Mouse (Mus musculus) gastrocnemius, postnatal 14 days (tissue): ENCODE measurements around the gene Serpina6. TPM values are rescaled to one million over a fixed set of nuclear protein-coding genes. Genes with fewer than 3 reads are reported as not detected.

Experiments
- DNase-seq: peaks from one replicate; pipeline ENCODE4 v3.0.0; 2021; ENCODE audit warnings: mixed read lengths
- intact Hi-C: fragments of 180-260 bp; cut with DNase I; formaldehyde crosslinking; loops from one replicate; pipeline ENCODE4 v1.15.1; 2025; ENCODE audit warnings: low total_unique reads
- total RNA-seq, 2 experiments: library from RNA; stranded (reverse); gene quantifications; 2 replicates each; pipeline ENCODE4 v1.2.3; 2021

The Serpina6 gene
- total RNA-seq, 2 experiments from 2014 or later: not detected

DNA sequence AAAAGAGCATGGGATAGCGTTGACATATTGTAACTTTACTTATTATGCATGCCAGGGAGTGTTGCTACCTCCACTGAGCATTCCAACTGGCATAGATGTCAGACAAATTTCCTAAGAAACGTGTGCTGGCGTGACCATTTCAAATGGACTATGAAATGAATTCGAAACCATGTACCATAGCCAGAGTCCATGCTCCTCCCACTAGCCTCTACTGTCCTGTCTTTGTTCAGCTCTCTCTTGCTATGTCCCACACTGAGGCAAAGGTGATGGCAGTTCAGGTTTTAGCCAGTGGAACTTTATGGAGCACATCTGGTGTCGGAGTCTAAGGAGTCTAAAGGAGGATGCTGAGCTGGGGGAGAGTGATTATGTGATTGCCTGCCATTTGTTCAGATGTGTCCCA is 3.1 kb upstream of the Serpina6 start:
- intact Hi-C loops: no loop called here
- no peak for DNase-seq

DNA sequence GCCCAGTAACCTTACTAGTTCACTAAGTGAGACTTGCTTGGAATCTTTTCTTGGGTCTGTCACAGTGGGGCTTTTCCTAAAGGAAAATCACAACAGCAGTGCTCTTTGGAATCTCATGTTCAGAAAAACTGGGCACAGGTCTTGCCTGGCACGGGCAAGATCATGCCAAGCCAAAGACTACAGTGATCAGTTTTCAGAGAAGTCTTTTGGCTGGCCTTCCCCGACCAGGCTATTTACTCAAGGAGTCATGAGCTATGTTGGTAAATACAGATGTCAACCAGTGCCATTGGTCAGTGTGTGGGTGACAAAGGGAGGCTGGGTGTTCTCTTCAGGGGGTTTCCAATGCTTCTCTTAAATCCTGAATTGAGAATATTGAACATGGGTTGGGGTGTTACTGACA is 2.2 kb upstream of the Serpina6 start:
- intact Hi-C loops: no loop called here
- DNase-seq: no peak

DNA sequence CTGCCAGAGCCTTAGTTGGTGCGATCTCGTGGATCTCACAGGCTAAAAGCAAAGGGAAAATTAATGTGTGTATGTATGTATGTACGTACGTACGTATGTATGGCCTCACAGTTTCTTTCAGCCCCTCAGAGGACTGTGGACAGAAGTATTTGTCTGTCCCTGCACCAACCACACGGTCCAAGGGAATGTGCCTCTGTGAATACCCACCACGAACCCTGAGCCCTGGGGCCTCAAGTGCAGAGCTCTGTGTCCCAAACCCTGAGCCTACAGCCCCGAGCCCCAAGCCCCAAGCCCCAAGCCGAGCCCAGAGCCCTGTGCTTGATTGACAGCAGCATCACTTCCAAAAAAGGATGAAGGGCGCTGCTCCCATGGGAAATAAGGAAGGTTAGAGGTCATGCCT is 979 bp upstream of the Serpina6 start:
- no peak for DNase-seq
- intact Hi-C loops: no loop called here

DNA sequence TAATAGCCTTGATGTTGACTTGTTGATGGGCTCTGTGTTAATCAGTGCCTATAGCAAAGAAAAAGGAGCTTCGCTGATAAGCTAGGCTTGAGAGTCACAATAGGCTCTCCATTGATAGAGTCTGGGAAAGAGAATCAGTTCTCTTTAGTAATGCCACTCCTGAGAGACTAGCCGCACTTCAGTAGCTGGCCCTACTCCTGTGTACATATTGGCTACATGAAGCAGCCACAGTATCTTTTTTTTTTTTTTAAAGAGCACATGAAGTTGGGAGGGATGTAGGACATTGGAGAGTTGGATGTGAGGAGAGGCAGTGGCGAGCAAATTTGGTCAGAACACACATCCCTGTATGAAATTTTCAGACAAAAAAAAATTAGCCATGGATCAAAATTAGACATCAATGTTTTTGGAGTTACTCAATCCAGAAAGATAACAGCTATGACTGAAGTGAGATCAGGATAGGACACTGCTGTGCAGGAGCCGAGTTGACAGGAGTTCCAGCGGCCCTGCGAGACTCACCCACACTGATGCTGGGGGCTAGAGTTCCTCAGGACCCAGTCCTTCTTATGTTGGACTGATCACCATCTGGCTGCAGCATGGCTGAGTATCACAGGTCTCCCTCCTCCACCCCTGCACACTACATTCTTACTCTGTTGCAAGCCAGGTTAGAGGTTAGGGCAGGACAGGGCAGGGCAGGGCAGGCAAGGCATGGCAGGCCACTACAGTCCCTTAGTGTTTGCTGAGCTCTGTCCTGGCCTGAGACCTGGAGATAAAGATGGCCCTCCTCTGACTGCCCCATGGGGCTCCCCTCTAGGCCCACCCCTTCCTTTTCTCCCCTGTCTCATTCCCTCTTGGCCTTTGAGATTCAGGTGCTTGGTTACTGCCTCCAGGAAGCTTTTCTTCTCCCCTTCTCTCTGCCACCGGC is 1.6 kb downstream of the Serpina6 start:
- DNase-seq: no peak
- intact Hi-C loops: no loop called here

DNA sequence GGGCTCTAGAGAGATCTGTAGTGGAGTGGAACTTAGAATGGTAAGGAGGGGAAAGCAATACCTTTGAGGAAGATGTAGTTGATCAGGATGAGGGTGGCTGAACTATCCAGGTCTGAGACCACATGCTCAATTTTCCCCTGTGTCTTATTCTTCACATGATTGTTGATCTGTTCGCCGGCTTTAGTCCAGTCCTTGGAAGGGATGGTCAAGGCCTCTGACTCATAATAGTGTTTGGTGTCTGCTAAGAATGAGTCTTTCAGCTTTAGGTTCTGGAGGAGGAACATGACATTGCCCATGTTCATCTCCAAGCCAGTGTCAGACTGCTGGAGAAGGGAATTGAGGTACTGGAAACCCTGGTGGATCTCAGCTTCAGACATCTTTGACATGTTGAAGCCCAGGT is 3.2 kb downstream of the Serpina6 start:
- no peak for DNase-seq
- intact Hi-C loops: no loop called here

DNA sequence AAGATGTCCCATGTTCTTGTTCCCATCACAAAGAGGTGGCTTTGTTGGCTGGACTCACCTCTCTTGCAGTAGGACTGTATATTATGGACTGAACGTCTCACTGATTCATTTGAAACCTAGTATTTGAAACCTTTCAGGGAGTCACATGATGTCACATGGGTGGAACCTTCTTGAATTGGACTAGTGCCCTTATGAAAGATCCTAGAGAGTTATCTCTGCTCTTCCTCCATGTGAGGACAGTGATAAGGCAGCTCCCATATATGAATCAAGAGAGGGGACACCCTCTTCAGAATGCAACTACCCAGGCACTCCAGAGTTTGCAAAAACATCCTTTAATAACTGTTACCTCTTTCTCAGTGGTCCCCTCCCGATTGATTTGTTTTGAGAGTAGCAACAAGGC is 10.7 kb downstream of the Serpina6 start:
- DNase-seq: no peak
- intact Hi-C loops: loop anchor here (10.0 kb wide), 1 partner anchor 102 kb away; no protein-coding TSS in a partner anchor

DNA sequence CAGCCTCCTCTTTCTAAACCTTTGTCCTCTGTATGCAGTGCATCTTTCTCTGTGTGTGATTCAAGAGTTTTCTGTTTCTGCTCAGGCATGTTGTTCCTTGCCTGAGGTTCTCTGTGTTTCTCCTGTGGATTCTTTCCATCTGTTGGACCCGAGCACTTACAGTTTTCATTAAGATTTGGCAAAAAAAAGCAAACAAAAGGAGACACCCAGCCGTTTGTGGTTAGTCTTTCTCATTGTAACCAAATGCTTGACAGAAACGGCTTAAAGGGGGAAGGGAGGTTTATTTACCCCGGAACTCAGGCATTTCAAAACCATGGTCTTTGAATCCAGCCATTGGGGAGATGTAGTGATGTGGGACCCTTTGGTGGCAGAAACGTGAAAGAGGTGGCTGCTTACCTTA is 12.4 kb downstream of the Serpina6 start:
- DNase-seq: no peak
- intact Hi-C loops: loop anchor here (10.0 kb wide), 1 partner anchor 100 kb away; no protein-coding TSS in a partner anchor

DNA sequence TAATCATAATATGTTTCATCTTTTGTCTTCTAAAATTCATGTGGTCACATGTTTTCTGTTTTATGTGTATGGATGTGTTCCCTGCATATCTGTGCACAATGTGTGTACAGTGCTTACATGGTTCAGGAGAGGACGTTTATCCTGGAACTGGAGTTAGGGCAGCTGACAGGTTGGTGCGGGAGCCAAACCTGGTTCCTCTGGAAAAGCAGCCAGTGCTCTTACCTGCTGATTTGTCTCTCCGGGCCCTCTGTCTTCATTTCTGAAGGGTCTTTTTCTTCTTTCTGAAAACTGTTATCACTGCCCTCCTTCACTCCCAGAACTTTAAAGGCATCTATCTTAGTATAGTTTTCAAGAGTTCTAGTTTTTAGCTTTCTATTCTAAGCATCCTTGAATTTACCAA is 13.2 kb downstream of the Serpina6 start:
- DNase-seq: no peak
- intact Hi-C loops: loop anchor here (10.0 kb wide), 1 partner anchor 99 kb away; no protein-coding TSS in a partner anchor

DNA sequence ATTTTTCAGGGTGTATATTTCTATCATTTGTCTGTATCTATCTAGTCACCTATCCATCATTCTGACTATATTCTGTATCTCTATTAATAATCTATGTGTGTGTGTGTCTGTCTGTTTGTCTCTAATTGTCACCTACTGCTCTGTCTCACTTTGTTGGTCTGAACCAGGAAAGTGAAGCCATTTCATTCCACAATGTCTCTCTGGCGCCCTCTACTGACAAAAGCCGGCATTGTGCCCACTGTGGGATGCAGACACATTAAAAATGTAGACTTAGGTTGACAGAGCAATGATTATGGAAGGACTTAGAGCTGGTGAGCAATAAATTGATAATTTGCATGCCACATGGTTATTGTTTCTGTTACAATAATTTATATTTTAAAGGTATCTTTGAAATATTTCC is 13.7 kb downstream of the Serpina6 start:
- DNase-seq: peak; percentile 73
- intact Hi-C loops: loop anchor here (10.0 kb wide), 1 partner anchor 99 kb away; no protein-coding TSS in a partner anchor

DNA sequence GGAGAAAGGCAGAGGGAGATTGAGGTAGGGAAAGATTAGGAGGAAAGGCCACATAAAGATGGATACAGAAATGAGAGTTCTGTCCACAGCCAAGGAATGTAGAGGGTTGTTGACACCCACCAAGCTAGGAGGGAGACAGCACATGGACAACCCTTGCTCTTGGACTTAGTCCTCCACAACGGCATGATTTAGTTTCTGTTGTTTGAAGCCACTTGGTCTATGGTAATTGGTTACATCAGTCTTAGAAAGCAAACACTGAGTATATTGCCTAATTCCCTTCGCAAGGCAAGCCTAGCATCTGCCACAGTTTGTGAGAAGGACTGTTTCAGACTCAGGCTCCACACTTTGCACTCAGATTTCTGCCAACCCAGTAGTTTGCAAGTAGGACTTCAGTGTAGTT is 21.2 kb downstream of the Serpina6 start:
- no peak for DNase-seq
- intact Hi-C loops: no loop called here

DNA sequence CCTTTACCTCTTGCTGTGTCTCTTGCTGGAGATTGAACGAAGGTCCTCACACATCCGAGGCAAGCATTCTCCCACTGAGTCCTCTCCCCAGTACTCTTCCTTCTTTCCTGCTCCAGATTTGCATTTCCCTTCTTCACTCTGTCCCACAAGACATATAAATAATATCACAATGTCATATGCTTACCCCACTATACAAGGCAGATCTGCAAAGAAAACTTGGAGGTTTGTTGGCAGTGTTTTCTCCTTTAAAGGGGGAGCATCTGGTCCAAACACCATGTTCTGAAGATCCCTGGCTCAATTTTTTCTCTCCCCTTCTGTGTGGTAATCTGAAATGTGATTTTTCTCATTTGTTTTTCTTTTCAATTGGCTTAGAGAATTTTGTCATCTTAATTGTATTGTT is 22.6 kb downstream of the Serpina6 start:
- intact Hi-C loops: no loop called here
- DNase-seq: no peak

DNA sequence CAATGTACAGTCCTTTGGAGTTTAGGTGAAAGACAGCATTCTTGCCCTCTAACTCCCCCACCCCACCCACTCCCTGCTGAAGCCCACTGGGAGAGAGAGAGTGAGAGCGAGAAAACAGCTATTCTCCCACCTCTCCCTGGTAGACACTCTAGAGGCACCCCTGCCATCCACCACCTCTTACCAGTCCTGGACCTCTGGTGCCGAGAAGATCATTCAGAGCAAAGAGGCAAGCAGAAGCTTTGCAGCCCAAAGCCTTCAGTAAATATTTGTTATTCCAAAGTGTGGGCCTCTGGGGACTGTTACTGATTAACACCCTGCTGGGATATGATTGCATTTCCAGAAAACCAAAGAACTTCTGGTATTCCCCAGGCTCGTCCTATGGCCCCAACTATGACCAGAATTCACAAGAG is 25.8 kb downstream of the Serpina6 start, which contains the start of gene Serpina10:
Serpina10 (minus strand) TSS at position 242 of the 410 bp plus-strand sequence.
- DNase-seq: no peak
- intact Hi-C loops: no loop called here

DNA sequence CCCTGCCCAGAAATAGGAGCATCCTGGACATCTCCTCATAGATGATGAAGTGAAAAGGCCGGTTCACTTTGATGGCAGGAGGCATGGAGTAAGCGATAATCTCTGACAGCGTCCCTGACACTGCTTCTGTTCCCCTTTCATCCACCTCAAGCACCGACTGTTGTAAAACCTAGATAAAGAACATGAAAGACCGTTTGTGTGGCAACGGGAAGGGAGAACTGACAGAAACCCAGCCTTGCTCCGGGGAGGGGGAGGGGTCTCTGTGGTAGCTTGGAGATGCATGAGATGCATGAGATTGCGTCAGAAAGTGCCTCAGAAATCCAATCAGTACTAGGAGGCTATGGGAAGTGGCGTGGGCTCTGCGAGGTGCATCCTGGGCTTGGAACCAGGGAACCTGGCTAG is 40.2 kb downstream of the Serpina6 start:
- no peak for DNase-seq
- intact Hi-C loops: no loop called here

DNA sequence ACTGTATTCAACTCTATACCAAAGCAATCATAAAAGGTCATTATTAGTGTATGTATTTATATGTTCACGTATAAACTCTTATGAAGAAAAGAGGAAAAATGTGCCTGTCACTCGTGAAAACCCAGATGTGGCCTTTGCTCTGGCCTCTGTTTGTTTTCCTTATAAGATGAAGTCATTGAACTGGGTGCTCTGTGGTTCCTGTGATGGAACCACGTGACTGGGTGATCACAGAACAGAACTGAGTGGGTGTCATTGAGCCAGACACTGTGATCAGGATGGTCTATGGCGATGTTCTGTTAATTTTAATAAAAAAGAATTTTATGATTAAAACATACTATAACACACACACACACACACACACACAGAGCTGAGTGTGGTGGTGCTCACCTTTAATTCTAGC is 41.3 kb downstream of the Serpina6 start:
- intact Hi-C loops: no loop called here

DNA sequence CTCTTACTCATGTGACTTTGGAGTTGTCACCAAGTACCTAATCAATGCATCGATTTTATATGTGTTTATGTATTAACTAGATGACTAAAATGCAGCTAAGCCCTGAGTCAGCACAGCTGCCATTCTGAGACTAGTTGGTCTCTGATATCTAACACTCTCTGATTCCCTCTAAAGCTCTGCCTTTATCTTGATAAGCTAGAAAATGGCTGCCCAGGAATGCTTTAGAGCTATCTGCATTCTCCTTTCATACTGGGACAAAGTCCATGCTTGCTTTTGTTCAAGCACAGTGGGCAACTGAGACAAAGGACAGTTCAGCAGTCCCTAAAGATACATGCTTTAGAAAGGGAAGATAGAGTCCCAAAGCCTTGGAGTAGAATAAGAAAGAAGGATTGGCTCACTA is 41.9 kb downstream of the Serpina6 start:
- intact Hi-C loops: no loop called here
- DNase-seq: no peak

More for the DNA sequence above, 41.3 kb downstream of the Serpina6 start:
- no peak for DNase-seq

DNA sequence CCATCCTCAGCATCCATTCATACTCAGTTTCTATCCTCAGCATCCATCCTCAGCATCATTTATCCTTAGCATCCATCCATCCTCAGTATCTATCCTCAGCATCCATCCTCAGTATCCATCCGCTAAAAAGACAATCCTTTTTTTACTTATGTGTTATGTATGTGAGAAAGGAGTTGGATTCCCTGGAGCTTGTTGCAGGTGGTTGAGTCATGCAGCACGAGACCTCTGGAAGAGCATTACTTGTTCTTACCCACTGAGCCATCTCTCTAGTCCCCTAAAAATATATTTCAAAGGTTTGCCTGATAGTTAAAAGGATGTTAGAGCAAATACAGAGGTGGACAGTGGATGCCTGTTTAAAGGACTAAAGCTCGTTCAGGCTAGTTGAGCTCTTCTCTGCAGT is 55.2 kb downstream of the Serpina6 start:
- intact Hi-C loops: no loop called here

DNA sequence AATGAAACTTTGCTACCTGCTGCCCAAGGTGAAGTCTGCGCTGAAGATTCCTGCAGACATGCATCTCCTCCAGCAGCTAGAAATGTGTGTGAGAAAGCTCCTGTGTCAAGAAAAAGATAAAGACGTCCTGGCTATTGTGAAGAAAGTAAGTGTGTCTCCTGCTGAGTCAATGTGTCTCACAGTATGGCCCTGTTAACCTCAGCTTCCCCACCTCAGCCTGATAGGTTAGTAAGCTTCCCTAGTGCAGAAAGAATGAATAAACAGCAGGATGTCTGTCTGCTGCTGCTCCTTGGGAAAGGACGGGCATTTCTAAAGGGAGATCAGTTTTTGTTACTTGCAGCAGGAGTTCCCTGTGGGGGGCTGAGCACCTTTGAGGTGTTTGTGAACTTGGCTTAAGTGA is 56.6 kb downstream of the Serpina6 start:
- intact Hi-C loops: no loop called here
- DNase-seq: no peak

More for the DNA sequence above, 55.2 kb downstream of the Serpina6 start:
- DNase-seq: no peak

DNA sequence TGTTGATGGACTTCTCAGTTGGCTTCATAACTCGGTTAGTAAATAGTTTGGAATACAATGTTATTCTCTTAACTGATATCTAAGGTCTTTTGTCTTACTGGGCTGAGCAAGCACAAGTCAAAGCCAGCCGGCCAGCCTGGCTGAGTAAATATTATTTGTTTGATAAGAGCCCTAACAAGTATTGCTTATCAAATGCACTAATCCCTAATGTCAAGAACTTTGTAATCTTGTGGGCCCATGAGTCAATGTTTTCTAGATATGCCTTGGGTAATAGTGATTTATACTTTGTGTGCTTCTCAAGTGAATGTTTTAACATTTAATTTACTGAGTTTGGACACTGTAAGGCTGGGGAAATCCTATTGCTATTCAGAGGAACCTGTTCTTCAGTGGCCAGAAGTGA is 58.6 kb downstream of the Serpina6 start:
- DNase-seq: no peak
- intact Hi-C loops: no loop called here
